Mouse (Mus musculus): Measurements from ENCODE around the gene Selenok. TPM values are rescaled to one million over a fixed set of nuclear protein-coding genes. Genes with fewer than 3 reads are reported as not detected.

Gene Selenok
- total RNA-seq, 2 experiments from 2014 or later = 103 to 113 TPM

Small RNA genes lying within 50 kb of the gene (microRNA-seq; reads per million reads assigned to microRNA genes)
- 0.20 to 0.99 reads per million in 2 experiments for gene Mir6947

Other genes with a start within 250 kb of the Selenok start
- 10 to 100 TPM; 85.8 to 89.9 TPM for gene Cacna2d3, start 246.4 kb upstream of the Selenok start, total RNA-seq (2021)
- 10 to 100 TPM; 75.6 to 76.4 TPM for gene Actr8, start 10.0 kb downstream of the Selenok start, total RNA-seq (2021)
- 1 to 10 TPM; 1.0 to 1.3 TPM for gene Il17rb, start 40.6 kb downstream of the Selenok start, total RNA-seq (2021)
- 1 to 10 TPM; 3.2 TPM for gene Chdh, start 40.7 kb downstream of the Selenok start, total RNA-seq (2021)

All from layer of hippocampus, adult 18-20 months (tissue).